Comparison of ENCODE assay signal across 16 mouse cellular contexts in genomic region chr7:126621452-126622359, GRCm38 (mm10). TPM values are rescaled to one million over a fixed set of nuclear protein-coding genes. Genes with fewer than 3 reads are reported as not detected.
DNase-seq lines count a peak whose midpoint lies in the region; ATAC-seq and TF ChIP-seq lines count a peak whose summit lies in the region.
"Had no signal": no experiment of that assay in that cellular context is flagged by ENCODE, and none has a peak within 500 bp of the region (broad histone marks: within the 10 kb centered on the region; RNA-seq: fewer than 3 reads in every experiment).

No protein-coding gene starts in this region.

- peak overlapping the region; percentile 30 for H3K27ac ChIP-seq in heart, embryonic 15.5 days
- H3K27ac ChIP-seq in bone marrow macrophage, adult 2 months (ENCODE audit: insufficient read depth, low read depth, low read length) = peak overlapping the region; percentile 47
- no peak overlapping the region for H3K27ac ChIP-seq in liver, embryonic 15.5 days (replicated peaks)
- H3K27ac ChIP-seq: limb, embryonic 12.5 days; stomach, embryonic 15.5 days had no signal

- H3K27me3 ChIP-seq in heart, embryonic 15.5 days = no peaks in the 10 kb centered on the region
- no peaks in the 10 kb centered on the region for H3K27me3 ChIP-seq in liver, embryonic 15.5 days
- H3K27me3 ChIP-seq: limb, embryonic 12.5 days; stomach, embryonic 15.5 days had no signal

- intact Hi-C loops in heart, postnatal 10 days (cut with DNase I) = no loop called here

- TF ChIP-seq POLR2A in bone marrow macrophage, adult 2 months (IDR thresholded peaks at IDR 0.05; ENCODE audit: borderline replicate concordance, low read depth, low read length) = no peak

- no peak for TF ChIP-seq CTCF in bone marrow macrophage, adult 2 months (IDR thresholded peaks at IDR 0.05; ENCODE audit: low read depth, low read length)

- H3K4me3 ChIP-seq in heart, embryonic 15.5 days = no peak overlapping the region
- no peak overlapping the region for H3K4me3 ChIP-seq in bone marrow macrophage, adult 2 months (ENCODE audit: insufficient read depth, low read length)
- no peak overlapping the region for H3K4me3 ChIP-seq in liver, embryonic 15.5 days (replicated peaks)
- H3K4me3 ChIP-seq: limb, embryonic 12.5 days; stomach, embryonic 15.5 days had no signal

- H3K4me2 ChIP-seq in heart, embryonic 15.5 days = no peak overlapping the region
- H3K4me2 ChIP-seq in liver, embryonic 15.5 days = 0 out of 2 replicates have a peak overlapping the region, but pooled peaks have one; percentile 3
- H3K4me2 ChIP-seq: limb, embryonic 12.5 days; stomach, embryonic 15.5 days had no signal

- peaks cover 18% of the 10 kb centered on the region for H3K4me1 ChIP-seq in heart, embryonic 15.5 days (replicated peaks)
- H3K4me1 ChIP-seq in bone marrow macrophage, adult 2 months (ENCODE audit: control insufficient read depth, insufficient read depth, low read length) = peaks cover 47% of the 10 kb centered on the region
- H3K4me1 ChIP-seq in liver, embryonic 15.5 days (replicated peaks) = peaks cover 50% of the 10 kb centered on the region

- H3K9ac ChIP-seq in heart, embryonic 15.5 days = no peak overlapping the region
- no peak overlapping the region for H3K9ac ChIP-seq in liver, embryonic 15.5 days
- H3K9ac ChIP-seq: limb, embryonic 12.5 days; stomach, embryonic 15.5 days had no signal

- no peak for ATAC-seq in heart, embryonic 15.5 days (replicated peaks; ENCODE audit: insufficient number of reproducible peaks, insufficient read depth, low FRiP score, low read depth)
- 0 out of 2 replicates have a peak, but pooled peaks have one; percentile 45 for ATAC-seq in liver, embryonic 15.5 days (ENCODE audit: insufficient read depth)
- peak; percentile 23 for ATAC-seq in megakaryocyte, adult 5-6 weeks (ENCODE audit: poor library complexity, severe bottlenecking)

- DNase-seq in heart, postnatal 10 days = no peak
- no peak for DNase-seq in thymus, postnatal 14 days
- DNase-seq in testis, postnatal 14 days (ENCODE audit: low spot score) = no peak
- no peak for DNase-seq in cerebellum, postnatal 14 days
- DNase-seq: adrenal gland, postnatal 25 days; cerebellum, adult 9-10 months; midbrain, embryonic 14.5 days had no signal

- WGBS in heart, embryonic 15.5 days = 63% methylated on average over 9 of the region's 9 CpGs
- WGBS in liver, embryonic 15.5 days (ENCODE audit: insufficient replicate concordance) = 53% methylated on average over 9 of the region's 9 CpGs

- H3K9me3 ChIP-seq in heart, embryonic 15.5 days (replicated peaks) = no peaks in the 10 kb centered on the region
- no peaks in the 10 kb centered on the region for H3K9me3 ChIP-seq in liver, embryonic 15.5 days (replicated peaks)
- H3K9me3 ChIP-seq: limb, embryonic 12.5 days; stomach, embryonic 15.5 days had no signal

- H3K36me3 ChIP-seq in heart, embryonic 15.5 days = no peaks in the 10 kb centered on the region
- no peaks in the 10 kb centered on the region for H3K36me3 ChIP-seq in liver, embryonic 15.5 days (replicated peaks)
- H3K36me3 ChIP-seq: limb, embryonic 12.5 days; stomach, embryonic 15.5 days had no signal

RNA-seq across cellular contexts. Expression of gene Nupr1, which starts 9.0 kb away (rescaled TPM):
- polyA plus RNA-seq in heart, embryonic 15.5 days (2015; fragmentation: Nextera tagmentation; extraction: Ambion mirVana) = 14.2 and 19.8 TPM in 2 replicates
- total RNA-seq in heart, postnatal 10 days (2021) = 10 to 100 TPM in 1 of 2 experiments, 1 to 10 TPM in 1; 7.2 to 10.5 TPM
- polyA plus RNA-seq in bone marrow macrophage, adult 2 months (2012; ENCODE audit: insufficient read depth, insufficient read length, missing spikeins) = 34.9 and 41.2 TPM in 2 replicates
- 3.7 and 4.6 TPM in 2 replicates for polyA plus RNA-seq in liver, embryonic 15.5 days (2015; fragmentation: Nextera tagmentation; extraction: Ambion mirVana)
- total RNA-seq in megakaryocyte, adult 5-6 weeks (2015) = 54.7 and 61.4 TPM in 2 replicates
- total RNA-seq in megakaryocyte, adult 5-6 weeks (2017) = 108 and 126 TPM in 2 replicates

RNA-seq across cellular contexts. Expression of gene Il27, which starts 27.0 kb away (rescaled TPM):
- polyA plus RNA-seq in heart, embryonic 15.5 days (2015; fragmentation: Nextera tagmentation; extraction: Ambion mirVana) = 0.13 and 0.23 TPM in 2 replicates
- total RNA-seq in heart, postnatal 10 days (2021) = not detected
- polyA plus RNA-seq in bone marrow macrophage, adult 2 months (2012; ENCODE audit: insufficient read depth, insufficient read length, missing spikeins) = 2.9 and 3.3 TPM in 2 replicates
- 0.12 and 0.18 TPM in 2 replicates for polyA plus RNA-seq in liver, embryonic 15.5 days (2015; fragmentation: Nextera tagmentation; extraction: Ambion mirVana)
- 2.5 and 2.9 TPM in 2 replicates for total RNA-seq in megakaryocyte, adult 5-6 weeks (2015)
- 3.0 and 4.8 TPM in 2 replicates for total RNA-seq in megakaryocyte, adult 5-6 weeks (2017)
- total RNA-seq: adrenal gland, postnatal 25 days had no signal
- polyA plus RNA-seq: embryonic facial prominence, embryonic 14.5 days; heart, embryonic 16.5 days; intestine, embryonic 14.5 days; limb, embryonic 12.5 days; midbrain, embryonic 14.5 days had no signal

RNA-seq across cellular contexts. Expression of gene Sgf29, which starts 27.4 kb away (rescaled TPM):
- polyA plus RNA-seq in heart, embryonic 15.5 days (2015; fragmentation: Nextera tagmentation; extraction: Ambion mirVana) = 21.0 and 33.5 TPM in 2 replicates
- total RNA-seq in heart, postnatal 10 days (2021) = 10 to 100 TPM; 26.0 to 32.0 TPM
- 28.6 and 31.7 TPM in 2 replicates for polyA plus RNA-seq in bone marrow macrophage, adult 2 months (2012; ENCODE audit: insufficient read depth, insufficient read length, missing spikeins)
- 29.1 and 31.0 TPM in 2 replicates for polyA plus RNA-seq in liver, embryonic 15.5 days (2015; fragmentation: Nextera tagmentation; extraction: Ambion mirVana)
- 42.1 and 55.6 TPM in 2 replicates for total RNA-seq in megakaryocyte, adult 5-6 weeks (2015)
- total RNA-seq in megakaryocyte, adult 5-6 weeks (2017) = 27.3 and 35.5 TPM in 2 replicates

RNA-seq across cellular contexts. Expression of gene Cln3, which starts 36.1 kb away (rescaled TPM):
- 17.6 and 20.7 TPM in 2 replicates for polyA plus RNA-seq in heart, embryonic 15.5 days (2015; fragmentation: Nextera tagmentation; extraction: Ambion mirVana)
- 10 to 100 TPM; 14.7 to 16.6 TPM for total RNA-seq in heart, postnatal 10 days (2021)
- 219 and 238 TPM in 2 replicates for polyA plus RNA-seq in bone marrow macrophage, adult 2 months (2012; ENCODE audit: insufficient read depth, insufficient read length, missing spikeins)
- 11.9 and 12.6 TPM in 2 replicates for polyA plus RNA-seq in liver, embryonic 15.5 days (2015; fragmentation: Nextera tagmentation; extraction: Ambion mirVana)
- 106 and 118 TPM in 2 replicates for total RNA-seq in megakaryocyte, adult 5-6 weeks (2015)
- 59.5 and 77.8 TPM in 2 replicates for total RNA-seq in megakaryocyte, adult 5-6 weeks (2017)

RNA-seq across cellular contexts. Expression of gene Apobr, which starts 37.0 kb away (rescaled TPM):
- polyA plus RNA-seq in heart, embryonic 15.5 days (2015; fragmentation: Nextera tagmentation; extraction: Ambion mirVana) = 0.34 and 0.81 TPM in 2 replicates
- under 1 TPM; 0.69 to 0.81 TPM for total RNA-seq in heart, postnatal 10 days (2021)
- 83.3 and 84.3 TPM in 2 replicates for polyA plus RNA-seq in bone marrow macrophage, adult 2 months (2012; ENCODE audit: insufficient read depth, insufficient read length, missing spikeins)
- 2.3 and 2.5 TPM in 2 replicates for polyA plus RNA-seq in liver, embryonic 15.5 days (2015; fragmentation: Nextera tagmentation; extraction: Ambion mirVana)
- total RNA-seq in megakaryocyte, adult 5-6 weeks (2015) = 27.6 and 30.3 TPM in 2 replicates
- total RNA-seq in megakaryocyte, adult 5-6 weeks (2017) = 98.7 and 99.5 TPM in 2 replicates
